Mouse (Mus musculus) cerebral cortex, adult 2 months (tissue): ENCODE results near the gene Ankrd65.

Source experiments
- WGBS: fragments of 180-500 bp; shearing (Covaris S2); methylation state at CpG from one replicate; pipeline ENCODE4 v1.1.7; 2018; 5-methylcytosine and 5-hydroxymethylcytosine counted together

The Ankrd65 gene

GRCm38 (mm10) chr4:155790021-155790489 lies at the start of gene Ankrd65:
Gene Ankrd65 (plus strand): TSS chr4:155790439.
- 77% methylated on average over 3 of the region's 3 CpGs for WGBS

DNA sequence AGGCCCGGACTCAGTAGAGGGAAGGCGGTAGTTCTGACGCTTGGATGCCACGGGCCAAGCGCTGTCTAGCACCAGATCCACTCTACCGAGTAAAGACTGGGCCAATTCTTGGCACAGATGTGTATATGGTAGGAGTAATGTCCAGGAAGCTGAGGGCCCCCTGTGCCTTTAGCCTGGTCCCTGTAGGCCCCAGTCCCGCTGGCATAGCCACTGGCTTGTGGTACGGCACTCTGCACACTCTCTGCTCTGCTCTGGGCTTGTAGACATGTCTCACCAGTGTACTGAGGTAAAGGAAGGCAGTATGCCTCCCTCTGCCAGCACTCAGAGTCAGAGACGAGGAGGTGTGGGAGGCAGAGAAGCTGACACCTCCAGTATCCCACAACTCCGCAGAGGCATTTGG lies 49.6 kb upstream of the Ankrd65 start:
- 71% methylated on average over 10 of the region's 10 CpGs for WGBS

DNA sequence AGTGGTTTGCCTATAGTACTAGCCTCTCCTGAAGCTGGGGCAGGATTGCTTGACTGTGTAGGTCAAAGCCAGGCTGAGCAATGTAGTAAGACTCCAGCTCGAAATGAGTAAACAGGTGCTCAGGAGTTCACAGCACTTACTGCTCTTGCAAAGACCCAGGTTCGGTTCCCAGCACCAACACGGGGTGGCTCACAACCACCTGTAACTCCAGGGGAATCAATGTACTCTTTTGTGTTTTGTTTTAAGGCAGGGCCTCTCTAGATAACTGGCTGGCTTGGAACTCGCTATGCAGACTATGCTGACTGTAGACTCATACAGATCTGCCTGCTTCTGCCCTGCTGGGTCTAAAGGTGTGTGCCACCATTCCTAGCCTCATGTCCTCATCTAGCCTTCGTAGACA lies 47.6 kb upstream of the Ankrd65 start:
- 93% methylated on average over 5 of the region's 5 CpGs for WGBS

DNA sequence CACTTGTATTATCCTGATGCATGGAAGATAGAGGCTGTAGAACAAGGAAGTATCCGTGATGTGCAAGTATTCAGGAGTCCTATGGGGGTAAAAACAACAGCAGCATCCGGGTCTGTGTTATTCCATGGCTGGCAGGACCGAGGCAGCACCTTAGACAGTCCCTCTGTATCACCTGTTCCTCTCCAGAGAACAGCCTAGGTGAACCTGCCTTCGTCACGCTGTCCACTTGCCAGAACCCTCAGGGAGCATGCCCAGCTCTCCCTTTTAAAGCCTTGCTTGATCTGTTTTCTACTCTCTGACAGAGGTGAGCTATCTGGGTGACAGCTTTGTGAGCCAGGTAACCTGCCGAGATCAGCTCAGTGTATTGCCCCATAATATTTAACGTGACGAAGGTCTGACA lies 45.8 kb upstream of the Ankrd65 start:
- WGBS = 74% methylated on average over 8 of the region's 8 CpGs

DNA sequence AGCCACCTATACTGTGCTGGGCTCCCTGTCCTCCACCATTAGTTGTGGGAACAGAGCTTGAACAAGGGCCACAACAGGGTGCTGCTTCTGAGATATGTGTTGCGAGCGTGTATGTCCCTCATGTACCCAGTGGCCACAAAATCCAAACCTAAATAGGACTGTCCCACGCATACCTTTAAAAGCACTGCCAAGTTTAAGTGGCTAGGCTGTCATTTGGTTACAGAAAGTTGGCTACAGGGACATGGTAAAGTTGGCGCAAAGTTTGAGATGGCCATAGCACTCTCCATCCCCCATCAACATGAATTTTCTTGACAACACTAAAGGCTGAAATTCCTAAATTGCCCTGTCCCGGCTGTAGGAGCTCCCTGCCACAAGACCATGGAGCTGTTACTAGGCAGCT lies 45.1 kb upstream of the Ankrd65 start:
- 84% methylated on average over 5 of the region's 5 CpGs for WGBS

GRCm38 (mm10) chr4:155746036-155746548 lies 44.1 kb upstream of the Ankrd65 start:
- WGBS = 60% methylated on average over 8 of the region's 8 CpGs

DNA sequence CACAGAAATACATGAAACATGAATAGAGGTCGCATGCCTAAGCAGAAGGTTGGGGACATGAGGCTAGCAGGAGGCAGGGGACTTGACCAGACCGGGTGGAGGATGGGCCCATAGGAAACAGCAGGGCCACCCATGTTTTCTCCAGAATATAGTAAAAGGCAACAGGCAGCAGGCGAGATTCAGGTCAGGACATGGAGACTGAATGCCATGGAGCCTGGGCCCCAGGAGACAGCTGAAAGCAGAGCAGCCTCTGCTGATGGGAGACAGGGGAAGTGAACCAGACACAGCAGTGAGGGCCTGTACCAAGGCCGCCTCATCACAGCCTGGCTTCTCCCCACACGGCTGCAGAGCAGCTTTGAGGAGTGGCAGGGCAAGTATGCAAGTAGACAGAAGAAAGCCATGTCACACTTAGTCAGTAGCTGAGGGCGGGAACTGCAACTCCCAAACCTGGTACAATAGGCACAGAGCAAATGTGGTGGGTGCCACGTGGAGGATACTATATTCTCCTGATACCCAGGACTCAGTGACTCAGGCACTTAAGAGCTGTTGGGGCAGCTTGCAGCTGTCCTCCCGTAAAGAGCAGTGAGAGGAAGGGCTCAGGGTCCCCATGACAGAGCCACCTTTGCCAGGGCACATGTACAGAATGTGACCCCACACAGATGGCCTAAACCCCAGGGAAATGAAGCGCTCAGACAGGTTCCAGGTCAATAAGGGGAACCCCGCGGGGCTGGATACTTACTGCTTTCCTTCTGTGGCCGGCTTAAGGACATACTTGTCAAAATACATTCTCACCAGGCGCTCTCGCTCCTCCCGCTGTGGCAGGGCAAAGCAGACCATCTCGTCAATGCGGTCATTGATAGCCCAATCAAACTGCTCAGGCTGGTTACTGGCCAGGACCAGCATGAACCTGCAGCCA lies 43.4 kb upstream of the Ankrd65 start:
- WGBS = 69% methylated on average over 17 of the region's 17 CpGs

DNA sequence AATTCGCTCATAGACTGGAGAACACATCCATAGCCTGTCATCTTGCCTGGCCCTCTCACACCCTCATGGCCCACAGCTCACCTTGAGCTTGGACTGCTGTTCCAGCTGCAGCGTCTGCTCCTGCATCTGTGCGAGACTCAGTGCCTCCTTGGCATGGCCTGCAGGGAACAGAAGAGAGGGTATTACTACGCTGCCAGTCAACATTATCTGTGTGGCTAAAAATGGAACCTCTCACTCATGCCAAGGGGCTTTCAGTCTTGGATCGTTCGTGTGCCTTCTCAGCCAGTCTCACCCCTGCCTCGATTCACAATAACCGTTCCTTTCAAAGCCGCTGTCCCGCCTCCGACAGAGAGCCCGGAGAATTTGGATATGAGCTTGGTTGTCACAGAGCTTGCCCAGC lies 33.2 kb upstream of the Ankrd65 start:
- WGBS = 64% methylated on average over 12 of the region's 12 CpGs

- WGBS = 2% methylated on average over 10 of the region's 10 CpGs
Observed at GRCm38 (mm10) chr4:155759862-155760612, 30.2 kb upstream of the Ankrd65 start.

- WGBS = under 1% methylated on average over 68 of the region's 68 CpGs
Observed at GRCm38 (mm10) chr4:155760613-155761355, 29.5 kb upstream of the Ankrd65 start, which contains the start of gene Atad3a. Gene Atad3a (minus strand): TSS chr4:155761093.

DNA sequence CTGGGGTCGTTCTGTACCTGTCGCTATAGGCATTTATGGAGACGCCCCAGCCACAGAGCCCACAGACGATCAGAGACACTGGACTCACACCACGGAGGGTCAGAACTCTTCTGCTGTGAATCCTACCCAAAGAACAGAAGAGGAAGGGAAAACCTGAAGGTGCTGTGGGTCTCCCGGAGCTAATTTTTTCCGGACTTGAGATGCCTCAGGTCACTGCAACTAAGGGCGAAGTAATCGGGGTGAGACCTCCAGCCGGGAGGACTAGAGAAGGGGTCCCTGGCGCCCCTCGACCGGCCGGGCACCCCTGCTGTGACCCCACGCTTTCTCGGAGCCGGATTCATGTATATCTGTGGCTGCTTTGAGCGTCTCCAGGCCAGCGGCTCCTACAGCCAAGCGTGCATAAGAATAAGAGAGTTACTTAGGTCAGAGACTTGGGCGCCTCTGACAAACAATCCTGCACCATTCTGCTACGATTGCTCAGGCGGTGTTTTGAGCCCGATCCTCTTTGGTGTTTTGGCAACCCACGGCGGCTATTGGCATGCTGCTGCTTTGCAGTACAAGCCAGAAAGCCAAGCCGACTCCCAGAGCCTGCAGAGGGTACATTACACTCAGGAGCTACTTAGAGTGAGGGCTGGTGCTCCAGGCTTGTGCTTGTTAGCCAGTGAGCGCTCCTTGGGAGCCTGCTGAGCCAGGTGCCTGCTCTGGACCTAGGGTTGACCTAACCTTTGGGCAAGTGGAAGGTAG lies 28.7 kb upstream of the Ankrd65 start:
- WGBS = 2% methylated on average over 28 of the region's 28 CpGs

DNA sequence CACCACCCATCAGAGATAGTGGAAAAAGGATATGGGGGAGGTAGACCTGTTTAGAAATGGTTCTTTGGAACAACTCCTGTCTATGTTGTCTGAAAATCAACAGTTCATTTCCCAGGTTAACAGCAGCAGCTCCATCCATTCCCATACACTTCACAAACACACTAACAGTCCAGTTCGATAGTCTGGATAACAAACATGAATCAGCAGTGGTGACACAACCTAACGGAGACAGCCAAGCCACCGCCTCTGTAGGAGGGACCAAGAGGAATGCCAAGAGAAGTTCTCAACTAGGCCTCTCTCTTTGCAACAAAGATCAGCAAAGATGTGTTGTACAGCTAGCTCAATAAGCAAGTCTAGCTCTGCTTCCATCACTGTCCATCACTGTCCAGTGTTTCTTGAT lies 27.9 kb upstream of the Ankrd65 start:
- WGBS = 86% methylated on average over 3 of the region's 3 CpGs

DNA sequence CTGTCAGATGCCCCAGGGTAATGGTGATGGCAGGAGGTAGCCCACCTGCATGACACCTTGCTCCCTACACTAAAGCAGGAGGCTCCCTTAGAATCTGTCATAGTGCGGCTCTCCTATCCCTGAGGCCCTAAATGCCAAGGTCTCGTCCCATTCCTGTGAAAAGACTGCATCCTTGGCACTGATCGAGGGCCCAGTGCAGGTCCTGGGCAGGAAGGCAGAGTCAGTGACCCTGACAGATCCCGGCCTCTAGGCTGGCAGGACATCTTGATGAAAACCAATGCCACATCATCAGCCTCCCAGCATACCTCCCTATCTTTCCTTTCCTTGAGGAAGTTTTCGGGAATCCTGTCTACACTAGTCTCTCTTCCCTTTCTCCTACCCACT lies 20.8 kb upstream of the Ankrd65 start:
- 69% methylated on average over 5 of the region's 5 CpGs for WGBS

- WGBS = under 1% methylated on average over 39 of the region's 39 CpGs
Observed at GRCm38 (mm10) chr4:155769880-155770512, 20.2 kb upstream of the Ankrd65 start.

DNA sequence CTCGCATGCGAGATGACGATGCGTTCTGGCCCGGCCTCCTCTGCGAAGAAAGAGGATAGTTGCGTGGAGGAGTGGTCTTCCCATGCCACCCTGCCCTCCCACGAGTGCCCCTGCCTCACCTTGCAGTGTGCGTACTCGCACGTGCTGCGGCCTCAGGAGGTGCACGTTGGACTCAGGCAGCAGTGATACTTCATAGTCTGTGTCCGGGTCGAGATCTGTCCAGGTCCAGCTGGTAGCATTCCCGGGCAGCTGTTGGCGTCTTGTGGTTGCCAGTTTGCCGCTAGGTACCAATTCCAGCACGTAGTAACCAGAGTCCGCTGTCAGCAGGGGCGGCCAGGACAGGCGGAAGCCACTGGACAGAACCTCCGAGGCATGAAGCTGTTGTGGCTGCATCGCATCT lies 19.6 kb upstream of the Ankrd65 start:
- 33% methylated on average over 24 of the region's 24 CpGs for WGBS

GRCm38 (mm10) chr4:155771706-155772105 lies 18.5 kb upstream of the Ankrd65 start:
- WGBS = 86% methylated on average over 2 of the region's 2 CpGs

GRCm38 (mm10) chr4:155772786-155773185 lies 17.5 kb upstream of the Ankrd65 start:
- WGBS = 76% methylated on average over 13 of the region's 13 CpGs

DNA sequence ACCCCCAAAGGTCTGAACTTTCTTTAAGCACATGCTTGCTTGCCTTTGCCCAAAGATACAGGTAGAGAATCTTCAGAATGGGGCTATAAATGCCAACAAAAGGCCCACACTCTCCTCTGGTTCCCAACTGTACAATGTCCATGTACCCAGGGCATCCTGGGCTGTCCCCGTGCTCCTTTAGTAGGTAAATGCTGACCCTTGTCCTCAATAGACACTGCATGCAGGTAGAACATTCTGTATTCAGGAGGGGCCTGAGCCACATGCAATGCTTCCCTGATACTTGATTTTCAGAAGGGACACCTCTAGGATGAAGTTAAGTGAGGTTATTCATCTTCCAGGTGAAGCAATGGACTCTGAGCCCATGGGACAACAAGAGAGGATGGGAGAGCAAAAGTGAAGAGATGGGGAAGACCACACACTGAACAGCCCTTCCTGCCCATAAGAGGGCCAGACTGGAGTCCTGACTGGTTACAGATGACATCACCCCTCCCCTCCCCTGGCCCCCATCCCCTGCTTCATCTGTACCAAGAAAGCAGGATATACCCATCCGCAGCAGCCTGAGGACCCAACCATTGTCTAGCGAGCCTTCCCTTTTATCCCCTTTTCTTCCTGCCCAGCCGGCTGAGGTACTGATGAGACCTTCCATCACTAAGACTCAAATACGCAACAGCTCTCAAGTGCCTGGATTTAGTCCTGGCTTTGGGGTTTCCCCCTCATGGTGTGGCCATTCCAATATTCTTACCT lies 16.7 kb upstream of the Ankrd65 start:
- WGBS = 54% methylated on average over 5 of the region's 5 CpGs

DNA sequence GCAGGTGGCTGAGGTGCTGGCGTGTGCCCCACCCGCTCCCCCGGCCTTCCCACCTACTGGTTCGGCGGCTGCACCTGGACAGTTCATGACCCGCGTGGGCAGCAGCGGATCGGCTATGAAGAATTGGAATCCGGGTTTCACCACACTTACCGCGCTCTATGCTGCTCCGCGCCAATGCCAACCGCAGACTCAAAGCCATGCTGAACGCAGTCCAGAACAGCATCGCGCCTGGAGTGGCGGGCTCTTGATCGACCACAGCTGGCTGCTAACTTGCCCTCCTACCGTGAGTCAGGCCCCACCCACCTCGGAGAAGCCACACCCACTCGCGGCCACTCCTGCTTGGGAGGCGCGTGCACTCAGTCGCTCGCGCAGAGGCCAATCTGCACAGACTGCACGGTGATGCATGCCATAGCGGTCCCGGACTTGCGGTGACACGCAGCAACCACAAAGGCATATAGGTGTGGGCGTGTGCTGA lies 15.9 kb upstream of the Ankrd65 start, which contains the start of gene Vwa1:
TSS of gene Vwa1 (minus strand) at position 419 of the 475 bp plus-strand sequence.
- WGBS = 1% methylated on average over 35 of the region's 35 CpGs
